Mouse (Mus musculus) heart, postnatal 10 days (tissue): ENCODE data around the gene Pex5. TPM values are rescaled to one million over a fixed set of nuclear protein-coding genes. Genes with fewer than 3 reads are reported as not detected.
"Not testable (repeated sequence)": the region's sequence is repeated elsewhere in the genome, so short reads cannot be mapped to it uniquely, and the experiment has no call there.

Experiments
- DNase-seq, 2 experiments: peaks; one replicate each; pipeline ENCODE4 v3.0.0; 2021
- intact Hi-C: fragments of 180-260 bp; cut with DNase I; formaldehyde crosslinking; loops from one replicate; pipeline ENCODE4 v1.15.1; 2025
- total RNA-seq, 2 experiments: library from RNA; stranded (reverse); gene quantifications; 2 replicates each; pipeline ENCODE4 v1.2.3; 2021

Pex5 gene
- total RNA-seq, 2 experiments from 2014 or later = 28.3 to 31.9 TPM

DNA sequence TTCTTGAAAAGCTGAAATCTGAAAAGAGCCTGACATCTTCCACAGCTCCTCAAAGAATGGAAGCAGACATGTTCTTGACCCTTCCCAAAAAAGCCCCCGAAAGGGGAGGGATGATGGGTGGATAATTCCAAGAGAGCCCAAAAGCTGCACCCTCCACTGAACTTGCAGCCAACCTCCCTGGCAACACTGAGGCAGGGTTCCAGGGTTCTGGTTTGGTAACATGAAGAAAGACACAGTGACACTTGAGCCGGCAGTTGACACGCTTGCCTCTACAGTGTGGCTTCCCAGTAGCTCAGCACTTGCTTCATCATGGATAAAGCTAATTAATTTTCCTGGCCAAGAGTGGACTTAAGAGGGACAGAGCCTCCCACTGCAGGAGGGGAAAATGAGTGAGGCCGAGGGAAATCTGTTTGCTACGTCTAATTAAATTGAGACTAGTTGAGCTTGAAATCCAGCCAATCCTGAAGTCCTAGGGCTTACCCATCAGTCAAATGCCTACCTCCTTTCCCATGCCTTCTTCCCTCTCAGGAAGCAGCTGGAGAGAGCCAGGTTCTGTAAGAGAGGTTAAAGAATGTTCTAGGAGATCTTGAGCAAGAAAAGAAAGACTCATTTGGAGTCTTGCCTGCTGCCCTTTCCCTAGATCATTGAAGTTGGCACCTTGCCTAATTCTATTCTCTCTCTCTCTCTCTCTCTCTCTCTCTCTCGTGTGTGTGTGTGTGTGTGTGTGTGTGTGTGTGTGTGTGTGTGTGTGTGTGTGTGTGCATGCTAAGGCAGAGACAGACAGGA is 13.1 kb upstream of the Pex5 start:
- intact Hi-C loops = no loop called here
- DNase-seq = no peak

DNA sequence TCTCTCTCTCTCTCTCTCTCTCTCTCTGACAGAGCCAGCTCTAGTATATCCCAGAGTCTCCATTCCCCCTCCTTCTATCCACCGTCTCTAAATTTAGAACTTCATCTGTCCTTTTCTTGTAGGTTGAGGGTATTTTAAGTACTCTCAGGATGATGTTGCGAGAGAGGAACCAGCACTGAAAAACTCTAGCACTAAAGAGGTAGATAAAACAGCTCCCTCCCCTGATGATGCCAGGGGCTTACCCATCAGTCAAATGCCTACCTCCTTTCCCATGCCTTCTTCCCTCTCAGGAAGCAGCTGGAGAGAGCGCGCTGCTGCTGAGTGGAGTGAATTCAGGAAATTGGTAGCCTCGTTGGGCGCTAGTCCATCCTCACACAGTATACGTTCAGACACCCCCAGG is 12.4 kb upstream of the Pex5 start:
- no peak for DNase-seq
- intact Hi-C loops = no loop called here

DNA sequence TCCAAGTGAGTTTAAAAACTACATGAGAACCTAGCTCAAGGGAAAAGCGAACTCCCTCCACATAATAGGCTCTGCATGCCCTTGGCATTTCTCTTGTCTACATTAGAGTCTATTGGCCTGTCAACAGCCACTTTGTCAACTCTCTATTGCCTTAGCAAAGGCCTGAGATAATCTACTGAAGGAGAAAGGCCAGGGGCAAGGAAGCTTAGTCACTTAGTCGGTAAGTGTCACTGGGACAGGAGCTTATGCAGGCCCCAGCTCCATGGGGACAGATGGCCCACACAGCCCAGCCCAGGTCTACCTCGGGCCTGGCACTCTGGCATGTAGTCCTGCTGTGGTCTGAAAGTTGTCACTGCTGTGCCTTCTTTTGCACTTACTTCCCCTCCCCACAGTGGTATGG is 11.7 kb upstream of the Pex5 start:
- intact Hi-C loops = no loop called here
- DNase-seq = no peak

DNA sequence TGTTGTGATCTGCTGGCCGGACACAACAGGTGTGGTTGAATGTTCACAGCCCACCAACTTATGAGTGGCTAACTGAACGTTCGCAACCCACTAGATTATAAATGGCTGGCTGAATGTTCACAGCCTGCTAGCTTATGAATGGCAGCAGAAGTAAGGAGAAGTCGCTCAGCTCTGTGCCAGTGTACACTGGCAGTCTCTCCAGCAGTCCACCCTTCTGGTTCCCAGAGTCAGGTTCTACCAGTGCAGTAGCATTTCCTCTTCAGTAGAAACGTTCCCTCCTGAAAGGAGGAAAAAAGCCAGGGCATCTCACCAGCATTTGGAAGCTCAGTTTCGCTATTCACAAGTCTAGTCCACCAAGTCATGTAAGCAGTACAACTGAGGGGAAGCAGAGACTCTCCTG is 10.7 kb upstream of the Pex5 start:
- intact Hi-C loops = no loop called here
- DNase-seq = no peak

DNA sequence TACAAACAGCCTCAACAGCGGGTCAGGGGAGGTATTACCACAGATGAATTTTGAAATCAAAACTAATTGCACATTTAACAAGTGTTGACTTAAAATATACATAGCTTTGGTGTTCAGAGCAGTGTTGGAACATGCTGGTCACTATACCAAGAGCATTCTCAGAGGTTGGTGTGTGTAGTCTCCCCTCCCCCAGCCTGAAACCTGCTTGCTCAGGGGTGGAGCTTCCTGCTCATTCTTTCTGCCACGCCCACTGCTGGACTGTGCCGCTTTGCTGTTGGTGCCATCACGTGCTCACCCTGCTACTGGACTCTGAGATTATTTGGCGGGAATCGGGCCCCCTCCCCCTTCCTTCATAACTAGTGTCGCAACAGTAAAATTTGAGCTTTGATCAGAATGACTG is 10.2 kb upstream of the Pex5 start:
- intact Hi-C loops, DNase-seq: not testable (repeated sequence)

DNA sequence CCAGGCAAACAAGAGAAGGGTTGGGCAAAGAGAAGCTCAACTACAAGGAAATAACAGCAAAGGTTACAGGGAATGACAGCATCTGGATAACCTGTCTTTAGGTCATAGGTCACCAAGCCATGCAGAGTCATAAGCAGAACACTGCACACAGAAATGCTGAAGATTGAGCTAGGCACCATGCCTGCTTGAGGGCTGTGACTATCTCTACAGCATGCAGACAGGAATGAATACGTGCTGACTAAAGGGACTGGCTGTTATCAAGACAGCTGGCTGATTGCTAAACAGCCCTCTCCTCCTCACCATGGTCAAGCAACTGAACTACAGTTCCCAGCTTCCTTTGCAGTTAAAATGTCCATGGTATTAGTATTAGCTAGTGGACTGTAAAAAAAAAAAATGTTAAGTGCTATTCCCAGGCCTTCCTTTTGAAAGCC is 9.2 kb upstream of the Pex5 start:
- intact Hi-C loops = no loop called here
- DNase-seq = no peak

DNA sequence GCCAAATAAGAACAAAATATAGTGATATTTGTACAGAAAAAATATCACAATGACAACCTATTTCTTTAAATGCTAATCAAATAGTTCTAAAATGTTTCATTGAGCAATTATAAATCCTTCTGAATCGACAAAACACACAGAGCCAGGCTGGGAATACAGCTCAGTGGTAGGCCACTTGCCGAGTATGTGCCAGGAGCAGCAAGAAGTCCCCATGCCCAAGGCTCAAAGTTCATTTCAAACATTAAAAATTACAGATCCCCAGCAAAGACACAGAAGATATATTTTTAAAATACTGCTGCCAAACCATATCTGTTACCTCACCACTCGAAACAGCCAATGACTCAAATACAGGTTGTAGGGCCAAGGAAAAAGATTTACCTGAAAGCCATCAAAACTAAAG is 3.8 kb upstream of the Pex5 start:
- no peak for DNase-seq
- intact Hi-C loops = no loop called here

DNA sequence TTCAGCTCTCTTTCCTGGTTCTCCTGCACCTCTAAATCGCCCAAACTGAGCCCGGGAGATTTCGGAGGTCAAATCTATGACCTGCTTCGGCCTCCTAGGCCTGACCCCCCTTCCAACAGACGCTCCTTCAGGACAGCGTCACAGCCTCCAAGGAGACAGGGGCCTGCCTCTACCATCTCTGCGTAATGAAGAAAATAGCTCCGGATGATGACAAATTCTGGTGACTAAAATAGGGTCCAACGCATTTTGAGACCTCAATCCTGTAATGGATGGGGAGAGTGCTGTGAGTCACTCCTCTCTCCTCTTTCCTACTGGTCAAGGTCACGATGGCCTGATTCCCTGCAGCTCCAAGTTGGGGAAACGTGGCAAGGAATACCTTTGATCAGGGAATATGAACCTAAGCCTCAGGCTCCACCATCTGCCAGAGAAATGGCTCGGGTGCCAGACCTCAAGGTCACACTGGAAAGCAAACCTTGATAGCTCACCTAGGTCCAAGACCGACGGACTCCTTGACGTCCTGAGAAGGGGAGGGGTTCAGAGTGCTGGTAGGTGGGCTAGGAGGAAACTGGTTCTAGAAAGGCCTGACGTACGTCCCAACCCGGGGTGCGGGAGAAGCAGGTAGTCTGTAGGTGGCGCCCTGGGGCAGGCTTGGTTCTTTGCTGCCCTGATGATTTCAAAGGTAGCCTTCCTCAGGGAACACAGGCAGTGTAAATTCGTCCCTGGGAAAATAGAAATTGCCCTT is 651 bp upstream of the Pex5 start:
- intact Hi-C loops = no loop called here

DNA sequence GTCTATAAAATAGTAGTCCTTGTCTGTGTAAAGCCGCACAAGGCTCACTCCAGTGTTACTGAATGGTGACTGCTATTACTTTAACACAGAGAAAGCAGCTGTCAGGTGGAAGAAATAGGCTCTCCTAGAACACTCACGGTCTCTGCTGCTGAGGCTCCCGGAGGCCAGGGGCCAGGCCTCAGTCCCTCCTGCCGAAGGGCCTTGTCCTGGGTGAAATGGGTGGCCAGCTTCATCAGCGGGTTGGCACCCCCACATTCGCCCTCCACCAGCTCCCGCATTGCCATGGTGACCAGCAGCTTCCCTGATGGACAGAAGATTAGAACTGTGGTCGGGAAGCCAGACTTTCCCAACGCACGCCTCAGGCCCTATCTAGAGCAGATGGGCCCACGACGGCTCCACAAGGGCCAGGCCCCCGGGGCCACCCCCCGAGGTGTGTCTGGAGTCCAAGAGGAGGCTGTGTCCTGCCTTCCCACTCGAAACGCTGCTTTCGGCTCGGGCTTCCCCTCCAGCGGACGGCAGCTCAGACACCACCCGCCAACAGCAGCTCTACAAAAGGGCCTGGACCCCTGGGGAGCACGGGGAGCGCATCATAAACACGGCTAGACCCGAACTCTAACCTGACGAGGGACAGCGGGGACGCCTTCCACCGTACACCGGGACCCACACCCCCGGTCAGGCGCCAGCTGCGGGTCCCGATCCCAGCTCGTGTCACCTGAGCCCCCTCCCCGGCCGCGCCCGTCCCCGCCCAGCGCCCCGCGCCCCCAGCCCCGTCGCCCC is 529 bp downstream of the Pex5 start:
- intact Hi-C loops = no loop called here
- peak; percentile 50 to 57 for DNase-seq

More for the DNA sequence above, 651 bp upstream of the Pex5 start:
- peak; percentile 88 for DNase-seq

DNA sequence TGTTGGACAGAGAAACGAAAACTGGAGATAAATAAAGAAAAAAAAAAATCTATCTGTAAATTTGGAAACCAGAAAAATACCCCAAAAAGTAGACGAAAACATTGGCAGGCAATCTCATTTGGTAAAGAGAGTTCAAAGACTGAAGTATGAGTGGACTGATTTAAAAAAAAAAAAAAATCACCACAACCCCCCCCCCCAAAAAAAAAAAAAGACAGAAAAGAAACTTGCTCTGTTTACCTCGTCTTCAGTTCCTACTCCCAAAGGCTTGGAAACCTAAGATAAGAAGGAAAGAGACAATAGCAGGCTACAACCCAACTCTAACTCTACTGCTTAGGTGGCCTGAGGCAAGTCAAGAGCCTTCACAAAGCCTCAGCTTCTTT is 1.1 kb downstream of the Pex5 start:
- DNase-seq = no peak
- intact Hi-C loops = no loop called here

DNA sequence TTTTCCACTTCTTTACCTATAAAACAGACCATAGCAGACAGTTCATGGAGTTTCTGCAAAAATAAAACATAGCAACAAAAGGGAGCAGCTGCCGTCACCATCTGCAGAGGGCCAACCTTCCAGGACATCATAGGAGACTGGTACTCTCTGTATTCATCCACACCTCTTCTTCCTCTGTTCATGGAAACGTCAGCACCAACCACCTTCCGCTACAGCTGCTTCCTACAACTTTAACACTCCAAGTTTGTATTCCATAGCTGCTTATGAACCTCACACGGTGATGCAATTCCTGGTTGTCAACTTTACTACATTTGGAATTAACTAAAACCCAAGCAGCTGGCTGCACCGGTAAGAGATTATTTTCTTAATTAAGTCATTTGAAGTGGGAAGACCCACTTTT is 6.5 kb downstream of the Pex5 start:
- DNase-seq = no peak
- intact Hi-C loops = no loop called here

DNA sequence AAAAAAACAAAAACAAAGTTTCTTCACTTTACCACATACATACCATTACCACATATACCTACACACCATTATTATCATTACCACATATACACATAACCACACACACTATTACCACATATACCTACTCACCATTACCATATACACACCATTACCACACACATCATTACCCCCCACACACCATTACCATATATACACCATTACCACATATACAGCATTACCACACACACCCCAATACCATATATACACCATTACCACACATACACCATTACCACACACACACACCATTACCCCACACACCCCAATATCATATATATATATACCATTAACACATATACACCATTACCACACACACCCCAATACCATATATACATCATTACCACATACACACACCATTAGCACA is 7.7 kb downstream of the Pex5 start:
- intact Hi-C loops = no loop called here
- DNase-seq = no peak

DNA sequence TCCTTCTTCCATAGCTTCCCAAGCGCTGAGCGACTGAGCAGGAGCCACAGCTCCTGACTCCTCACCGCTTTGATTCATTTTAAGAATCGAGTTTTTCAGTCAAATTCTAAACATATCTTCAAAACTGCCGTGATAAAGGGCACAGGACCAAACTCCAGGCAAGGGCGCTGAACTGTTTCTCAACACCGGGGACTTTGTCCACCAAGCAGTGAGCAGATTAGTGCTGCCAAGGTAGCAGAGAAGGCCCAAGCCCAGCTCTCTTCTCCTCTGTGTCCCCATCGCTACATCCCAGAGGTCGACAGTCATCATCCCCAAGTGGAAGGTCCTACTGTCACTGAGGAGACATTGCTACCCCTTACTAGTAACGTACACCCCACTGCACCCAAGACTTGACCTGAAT is 8.5 kb downstream of the Pex5 start:
- no peak for DNase-seq
- intact Hi-C loops = no loop called here

DNA sequence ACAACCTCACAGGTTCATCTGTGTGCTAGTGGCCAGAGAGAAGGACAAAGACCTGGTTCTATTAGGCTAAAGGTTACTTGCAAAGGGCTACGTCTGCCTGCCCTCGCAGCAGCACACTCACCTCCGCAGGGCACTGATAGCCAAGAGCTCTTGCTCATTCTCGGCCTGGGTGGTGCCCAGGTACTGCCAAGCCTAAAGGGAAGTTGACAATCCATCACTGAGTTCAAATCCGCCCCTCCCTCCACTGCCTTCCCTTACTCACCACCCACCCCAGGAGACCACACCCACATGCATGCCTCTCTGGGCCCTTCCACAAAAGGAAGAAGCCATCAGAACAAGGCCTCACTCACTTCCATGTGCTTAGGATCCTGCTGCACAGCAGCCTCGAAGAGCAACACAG is 15.1 kb downstream of the Pex5 start:
- intact Hi-C loops = no loop called here
- DNase-seq = no peak

DNA sequence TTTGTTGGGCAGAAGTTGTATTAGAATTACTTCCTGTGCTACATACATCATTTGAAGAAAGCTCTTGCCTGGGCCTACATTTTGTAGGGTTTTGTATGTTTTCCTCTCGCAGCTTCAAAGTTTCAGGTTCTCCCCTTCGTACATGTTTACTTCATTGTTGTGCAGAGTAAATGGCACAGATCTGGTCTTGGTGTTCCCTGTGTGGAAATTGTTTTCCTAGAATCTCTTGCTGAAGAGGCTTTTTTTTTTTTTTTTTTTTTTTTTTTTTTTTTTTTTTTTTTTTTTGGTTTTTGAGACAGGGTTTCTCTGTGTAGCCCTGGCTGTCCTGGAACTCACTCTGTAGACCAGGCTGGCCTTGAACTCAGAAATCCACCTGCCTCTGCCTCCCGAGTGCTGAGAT is 19.9 kb downstream of the Pex5 start:
- DNase-seq, intact Hi-C loops: not testable (repeated sequence)

DNA sequence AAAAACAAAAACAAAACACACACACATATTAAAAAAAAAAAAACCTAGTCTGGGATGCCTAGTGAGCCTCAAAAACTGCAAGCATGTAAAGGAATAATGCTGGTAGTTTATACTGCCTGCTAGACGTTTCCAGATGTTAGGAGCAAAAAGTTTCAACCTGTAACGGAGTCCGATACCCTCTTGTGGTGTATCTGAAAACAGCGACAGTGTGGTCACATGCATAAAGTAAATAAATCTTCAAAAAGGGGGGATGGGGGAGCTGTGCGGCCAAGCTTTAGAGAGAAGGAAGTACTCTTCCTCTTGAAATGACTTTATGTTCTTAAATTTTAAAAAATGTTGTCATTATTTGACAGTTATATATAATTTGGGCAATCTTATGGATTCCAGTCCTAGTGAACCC is 34.7 kb downstream of the Pex5 start:
- intact Hi-C loops = loop anchor here (10.0 kb wide), 1 partner anchor 1485 kb away; no protein-coding TSS in a partner anchor
- peak in 1 of 2 experiments; percentile 26 for DNase-seq

DNA sequence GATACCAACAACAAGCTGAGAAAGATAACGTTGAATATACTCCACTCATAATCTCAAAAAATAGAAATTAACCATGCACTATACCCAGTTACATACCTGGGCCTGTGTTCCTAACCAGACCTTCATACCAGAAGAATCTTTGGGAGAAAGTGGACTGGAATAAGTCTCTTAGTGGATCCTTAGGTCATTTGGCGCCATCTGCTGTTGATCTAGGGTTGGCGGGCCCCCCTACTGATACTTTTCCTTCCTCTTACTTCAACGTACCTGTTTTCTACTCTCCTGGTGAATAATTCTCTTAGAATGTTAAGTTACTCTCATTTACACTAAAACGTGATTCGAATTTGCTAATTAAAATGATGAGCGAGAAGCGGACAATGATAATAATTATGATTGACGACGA is 35.5 kb downstream of the Pex5 start:
- intact Hi-C loops = loop anchor here (1.0 to 2.0 kb wide), 2 partner anchors 117 to 449 kb away; no protein-coding TSS in a partner anchor
- DNase-seq = peak; percentile 53 to 67

DNA sequence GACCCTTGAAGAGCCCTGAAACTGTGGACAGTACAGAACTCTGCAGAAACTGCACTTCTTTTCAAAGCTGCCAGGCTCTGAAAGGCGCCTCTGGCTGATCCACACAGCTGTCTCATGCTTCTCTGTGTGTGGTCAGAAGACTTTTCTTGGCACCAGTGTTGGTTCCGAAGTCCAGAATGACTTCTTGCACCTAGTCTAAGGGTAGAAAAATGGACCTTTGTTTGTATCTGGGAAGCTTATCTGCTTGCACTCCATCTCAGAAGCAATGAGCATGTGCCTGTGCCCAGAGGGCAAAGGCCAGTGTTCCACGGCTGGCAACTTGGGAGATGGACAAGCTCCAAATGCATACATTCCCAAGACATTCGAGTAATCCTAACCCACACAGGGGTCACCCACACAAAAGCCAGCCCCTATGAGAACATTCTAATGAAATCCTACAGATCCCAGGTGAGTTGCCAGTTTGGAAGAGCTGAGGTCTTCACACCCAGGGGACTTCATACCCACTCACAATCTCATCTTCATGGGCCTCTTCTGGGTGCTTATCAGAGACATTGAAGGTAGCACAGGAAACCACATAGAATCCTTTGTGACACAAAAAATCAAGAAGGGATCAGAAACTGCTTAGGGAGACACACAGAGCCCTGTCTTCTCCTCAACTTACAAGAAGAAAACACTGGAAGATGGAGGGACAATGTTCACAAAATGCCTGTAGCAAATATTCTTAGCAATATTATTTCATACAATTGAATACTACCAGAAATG is 37.2 kb downstream of the Pex5 start:
- DNase-seq = no peak
- intact Hi-C loops = loop anchor here (2.0 kb wide), 1 partner anchor 447 kb away; no protein-coding TSS in a partner anchor

DNA sequence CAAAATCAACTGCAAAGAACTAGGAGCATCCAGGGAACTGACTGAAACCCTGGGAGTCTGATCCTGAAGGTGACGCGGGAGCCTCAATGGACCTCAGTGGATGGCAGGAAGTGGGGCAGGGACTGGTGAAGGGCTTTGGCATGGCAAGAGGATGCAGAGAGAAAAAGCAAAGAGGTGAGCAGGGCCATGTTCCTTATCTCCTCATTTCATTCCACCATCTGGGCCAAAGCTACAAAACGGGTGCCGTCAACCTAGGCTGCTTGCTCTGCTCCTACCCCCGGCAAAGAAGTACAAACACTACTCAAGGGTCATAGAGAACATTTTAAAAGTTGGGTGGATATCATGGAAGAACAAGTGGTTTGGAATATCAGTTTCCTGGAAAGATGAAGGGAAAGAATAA is 38.6 kb downstream of the Pex5 start:
- DNase-seq = no peak
- intact Hi-C loops = no loop called here

DNA sequence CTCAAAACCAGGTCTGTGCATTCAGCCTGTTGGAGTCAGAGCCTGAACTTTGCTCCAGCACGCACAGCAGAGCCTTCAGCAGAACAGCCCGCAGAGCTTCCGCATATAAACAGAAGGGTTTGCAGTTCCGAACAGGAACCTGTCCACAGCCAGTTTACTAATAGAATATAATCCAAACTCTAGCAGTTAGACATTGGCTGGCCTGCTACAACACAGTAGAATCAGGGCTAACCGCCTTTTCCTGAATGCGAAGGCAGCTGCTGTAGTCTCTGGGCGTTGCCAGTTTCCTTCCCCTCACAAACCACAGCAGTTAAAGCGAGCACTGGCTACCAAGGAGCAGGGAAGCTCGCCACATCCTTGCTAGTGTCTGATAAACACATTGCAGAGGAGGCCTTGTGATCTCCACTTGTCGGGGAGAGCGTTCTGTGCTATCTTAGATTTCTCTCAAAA is 39.4 kb downstream of the Pex5 start:
- peak; percentile 55 to 58 for DNase-seq
- intact Hi-C loops = no loop called here
